Mouse (Mus musculus) midbrain, embryonic 11.5 days (tissue): ENCODE results near the gene Hsf2bp. TPM values are rescaled to one million over a fixed set of nuclear protein-coding genes. Genes with fewer than 3 reads are reported as not detected.

Experiments
- ATAC-seq: fragments of 200-750 bp; cut with Nextera tagmentation; 2 replicates; pipeline ENCODE4 v1.8.0; 2017; ENCODE audit warnings: moderate TSS enrichment, moderate library complexity; ENCODE audit not compliant: low FRiP score
- DNase-seq: peaks from one replicate; pipeline ENCODE4 v3.0.0; 2015; ENCODE audit warnings: low spot score; ENCODE audit errors: missing footprints
- H3K27ac ChIP-seq: fragments of 300-500 bp; sonication (generic); 2 replicates; pipeline ENCODE4 v1.5.1; 2014; ENCODE audit warnings: low read depth, low read length
- H3K27me3 ChIP-seq: fragments of 300-500 bp; sonication (generic); 2 replicates; pipeline ENCODE4 v1.6.1; 2014; ENCODE audit warnings: mild to moderate bottlenecking, low read length, moderate library complexity, mixed read lengths; ENCODE audit not compliant: control insufficient read depth, insufficient read depth
- H3K36me3 ChIP-seq: fragments of 300-500 bp; sonication (generic); 2 replicates; pipeline ENCODE4 v1.6.1; 2014; ENCODE audit warnings: mild to moderate bottlenecking, low read length, moderate library complexity, mixed read lengths; ENCODE audit not compliant: control insufficient read depth, insufficient read depth
- H3K4me1 ChIP-seq: fragments of 300-500 bp; sonication (generic); 2 replicates; pipeline ENCODE4 v1.6.1; 2014; ENCODE audit warnings: low read length; ENCODE audit not compliant: control insufficient read depth, insufficient read depth
- H3K4me2 ChIP-seq: fragments of 300-500 bp; sonication (generic); 2 replicates; pipeline ENCODE4 v1.6.1; 2014; ENCODE audit warnings: mild to moderate bottlenecking, moderate library complexity
- H3K4me3 ChIP-seq: fragments of 300-500 bp; sonication (generic); 2 replicates; pipeline ENCODE4 v1.5.1; 2014; ENCODE audit warnings: low read depth, low read length
- H3K9ac ChIP-seq: fragments of 300-500 bp; sonication (generic); 2 replicates; pipeline ENCODE4 v1.6.1; 2014; ENCODE audit warnings: low read length
- H3K9me3 ChIP-seq: fragments of 300-500 bp; sonication (generic); 2 replicates; pipeline ENCODE4 v1.6.1; 2016; ENCODE audit warnings: low read length; ENCODE audit not compliant: control insufficient read depth
- whole genome bisulfite sequencing: fragments of 180-500 bp; shearing (Covaris S2); extraction: QIAGEN DNeasy Blood & Tissue Kit; methylation state at CpG from one replicate; pipeline ENCODE4 v1.1.7; 2014; 5-methylcytosine and 5-hydroxymethylcytosine counted together
- polyA plus RNA-seq: library from polyadenylated mRNA; unstranded; fragments of >200 nt; fragmentation: Nextera tagmentation; extraction: Ambion mirVana; gene quantifications from 2 replicates; pipeline ENCODE4 v1.2.1, GENCODE M21; 2014

Hsf2bp gene
- polyA plus RNA-seq, 1 experiment from 2014 or later: 0.60 TPM

GRCm38 (mm10) chr17:32046541-32046940, 10.4 kb upstream of the Hsf2bp start:
- DNase-seq (no peak), ATAC-seq (no peak)
- H3K9me3 ChIP-seq: no peaks in the 10 kb centered on the region
- H3K27me3 ChIP-seq: no peaks in the 10 kb centered on the region
- peaks cover 3% of the 10 kb centered on the region; the same call in 1 of the 2 replicates for H3K36me3 ChIP-seq
- H3K27ac ChIP-seq: no peak overlapping the region
- no peaks in the 10 kb centered on the region for H3K4me1 ChIP-seq
- H3K9ac ChIP-seq: no peak overlapping the region
- H3K4me2 ChIP-seq: no peak overlapping the region
- H3K4me3 ChIP-seq: no peak overlapping the region
- 94% methylated on average over 5 of the region's 5 CpGs for WGBS

DNA sequence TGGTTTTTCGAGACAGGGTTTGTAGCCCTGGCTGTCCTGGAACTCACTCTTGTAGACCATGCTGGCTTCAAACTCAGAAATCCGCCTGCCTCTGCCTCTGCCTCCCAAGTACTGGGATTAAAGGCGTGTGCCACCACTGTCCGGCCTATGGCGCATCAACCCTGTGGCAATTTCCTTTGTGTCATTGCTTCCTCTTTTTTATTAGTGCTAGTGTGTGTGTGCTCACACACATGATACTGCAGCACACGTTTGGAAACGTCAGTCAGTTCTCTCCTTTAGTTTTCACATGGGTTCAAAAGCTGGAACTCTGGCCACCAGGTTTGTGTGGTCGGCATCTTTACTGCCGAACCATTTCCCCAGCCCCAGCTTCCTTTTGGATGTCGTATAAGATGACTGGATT, 4.1 kb upstream of the Hsf2bp start:
- H3K4me3 ChIP-seq: no peak overlapping the region
- no peak overlapping the region for H3K4me2 ChIP-seq
- H3K36me3 ChIP-seq: 0 out of 2 replicates have a peak, but pooled peaks cover 2% of the 10 kb centered on the region
- DNase-seq: peak; percentile 17
- H3K9me3 ChIP-seq: no peaks in the 10 kb centered on the region
- no peak overlapping the region for H3K27ac ChIP-seq
- H3K27me3 ChIP-seq: no peaks in the 10 kb centered on the region
- no peak for ATAC-seq
- H3K9ac ChIP-seq: no peak overlapping the region
- peaks cover 13% of the 10 kb centered on the region for H3K4me1 ChIP-seq
- 87% methylated on average over 10 of the region's 10 CpGs for WGBS

GRCm38 (mm10) chr17:32036509-32037438, 625 bp upstream of the Hsf2bp start:
- H3K9me3 ChIP-seq: no peaks in the 10 kb centered on the region
- no peaks in the 10 kb centered on the region for H3K27me3 ChIP-seq
- WGBS: under 1% methylated on average over 46 of the region's 46 CpGs
- H3K4me3 ChIP-seq: peak overlapping the region; percentile 90
- peak overlapping the region; percentile 89 for H3K9ac ChIP-seq
- H3K4me2 ChIP-seq: peak overlapping the region; percentile 92
- 0 out of 2 replicates have a peak, but pooled peaks cover 2% of the 10 kb centered on the region for H3K36me3 ChIP-seq
- H3K4me1 ChIP-seq: peaks cover 13% of the 10 kb centered on the region
- peak overlapping the region; percentile 48; the same call in 1 of the 2 replicates for H3K27ac ChIP-seq
- peak; percentile 70; the same call in 1 of the 2 replicates for ATAC-seq
- peak; percentile 89 for DNase-seq

- H3K9me3 ChIP-seq: no peaks in the 10 kb centered on the region
- ATAC-seq: no peak
- H3K4me1 ChIP-seq: peaks cover 13% of the 10 kb centered on the region
- H3K9ac ChIP-seq: no peak overlapping the region
- WGBS: 85% methylated on average over 23 of the region's 23 CpGs
- H3K4me3 ChIP-seq: no peak overlapping the region
- no peak overlapping the region for H3K4me2 ChIP-seq
- 0 out of 2 replicates have a peak, but pooled peaks cover 2% of the 10 kb centered on the region for H3K36me3 ChIP-seq
- no peak for DNase-seq
- no peak overlapping the region for H3K27ac ChIP-seq
- no peaks in the 10 kb centered on the region for H3K27me3 ChIP-seq
These were observed 1.8 kb downstream of the Hsf2bp start for GRCm38 (mm10) chr17:32034322-32034721.

GRCm38 (mm10) chr17:32031684-32032083, 4.5 kb downstream of the Hsf2bp start:
- H3K4me2 ChIP-seq: no peak overlapping the region
- 48% methylated on average over 7 of the region's 7 CpGs for WGBS
- no peaks in the 10 kb centered on the region for H3K36me3 ChIP-seq
- H3K9ac ChIP-seq: no peak overlapping the region
- DNase-seq (no peak), ATAC-seq (no peak)
- no peak overlapping the region for H3K4me3 ChIP-seq
- no peaks in the 10 kb centered on the region for H3K27me3 ChIP-seq
- peaks cover 5% of the 10 kb centered on the region for H3K4me1 ChIP-seq
- H3K27ac ChIP-seq: no peak overlapping the region
- H3K9me3 ChIP-seq: no peaks in the 10 kb centered on the region

DNA sequence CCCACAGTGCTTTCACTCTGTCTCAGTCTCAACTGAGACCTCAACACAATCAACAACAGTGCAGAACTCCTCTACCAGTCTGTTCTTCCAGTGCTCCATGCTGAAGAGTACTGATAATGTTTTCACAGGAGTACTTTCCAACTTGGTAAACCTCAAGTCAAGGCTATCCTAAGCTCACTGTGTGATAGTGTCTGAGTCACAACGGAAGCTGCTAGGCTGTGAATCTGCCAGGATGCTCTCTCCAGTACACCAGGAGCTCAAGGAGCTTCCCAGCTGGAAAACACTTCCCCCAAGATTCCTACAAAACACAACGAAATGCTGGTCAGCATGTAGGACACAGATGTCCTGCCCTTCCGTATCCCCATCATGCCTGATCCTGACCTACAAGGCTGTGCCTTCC, 7.8 kb downstream of the Hsf2bp start:
- no peaks in the 10 kb centered on the region for H3K27me3 ChIP-seq
- no peak for ATAC-seq
- no peak overlapping the region for H3K27ac ChIP-seq
- H3K9me3 ChIP-seq: no peaks in the 10 kb centered on the region
- H3K4me3 ChIP-seq: no peak overlapping the region
- no peak overlapping the region for H3K9ac ChIP-seq
- 84% methylated on average over 3 of the region's 3 CpGs for WGBS
- H3K36me3 ChIP-seq: no peaks in the 10 kb centered on the region
- no peaks in the 10 kb centered on the region for H3K4me1 ChIP-seq
- no peak overlapping the region for H3K4me2 ChIP-seq
- no peak for DNase-seq

DNA sequence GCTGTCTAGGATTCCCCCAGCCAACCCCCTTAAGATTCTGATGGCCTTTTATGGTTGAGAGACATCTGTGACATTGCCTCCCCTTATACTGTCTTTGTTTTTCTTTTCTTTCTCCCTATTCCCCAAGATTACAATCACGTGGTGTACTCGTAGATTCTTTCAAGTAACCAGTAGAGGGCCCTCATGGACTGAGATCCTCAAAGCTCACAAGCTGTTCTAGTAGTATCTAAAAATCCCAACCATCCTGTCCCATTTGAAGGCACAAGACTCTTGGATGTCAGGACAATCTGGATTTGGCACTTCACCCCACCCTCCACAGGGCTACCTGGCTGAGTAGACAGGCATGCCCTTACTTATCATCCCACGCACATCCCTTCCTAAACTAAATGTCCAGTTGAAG, 8.5 kb downstream of the Hsf2bp start:
- DNase-seq: peak; percentile 84

DNA sequence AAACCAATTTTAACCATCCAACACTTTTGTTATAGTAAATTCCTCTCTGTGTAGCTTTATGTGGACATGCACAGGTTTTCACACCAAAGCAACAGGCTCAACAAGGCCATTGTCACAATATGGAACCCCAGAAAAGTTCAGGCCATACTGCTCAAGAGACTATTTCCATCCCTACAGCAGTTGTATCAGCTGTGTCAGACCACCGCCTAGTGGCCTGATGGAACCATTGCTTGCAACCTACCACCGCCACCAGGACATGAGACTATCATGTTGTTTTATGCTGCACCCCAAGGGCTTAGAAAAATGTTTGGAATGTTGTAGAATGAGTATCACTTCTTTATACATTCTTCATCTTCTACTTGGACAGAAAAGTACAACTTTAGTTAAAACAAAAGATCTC, 10.8 kb downstream of the Hsf2bp start:
- Histone ChIP-seq H3K4me2 (no peak overlapping the region), H3K27ac (no peak overlapping the region), H3K9ac (no peak overlapping the region), H3K36me3 (no peaks in the 10 kb centered on the region), H3K4me3 (no peak overlapping the region), H3K27me3 (no peaks in the 10 kb centered on the region), H3K9me3 (no peaks in the 10 kb centered on the region), H3K4me1 (no peaks in the 10 kb centered on the region)
- peak; percentile 89 for DNase-seq
- ATAC-seq: 0 out of 2 replicates have a peak, but pooled peaks have one; percentile 48
- WGBS: 12% methylated on average over 2 of the region's 2 CpGs

More for the DNA sequence above, 8.5 kb downstream of the Hsf2bp start:
- Histone ChIP-seq H3K27ac (no peak overlapping the region), H3K4me2 (no peak overlapping the region), H3K4me1 (no peaks in the 10 kb centered on the region), H3K9me3 (no peaks in the 10 kb centered on the region), H3K4me3 (no peak overlapping the region), H3K9ac (no peak overlapping the region), H3K27me3 (no peaks in the 10 kb centered on the region), H3K36me3 (no peaks in the 10 kb centered on the region)
- ATAC-seq: peak; percentile 24; the same call in 1 of the 2 replicates
- 31% methylated on average over 3 of the region's 3 CpGs for WGBS

DNA sequence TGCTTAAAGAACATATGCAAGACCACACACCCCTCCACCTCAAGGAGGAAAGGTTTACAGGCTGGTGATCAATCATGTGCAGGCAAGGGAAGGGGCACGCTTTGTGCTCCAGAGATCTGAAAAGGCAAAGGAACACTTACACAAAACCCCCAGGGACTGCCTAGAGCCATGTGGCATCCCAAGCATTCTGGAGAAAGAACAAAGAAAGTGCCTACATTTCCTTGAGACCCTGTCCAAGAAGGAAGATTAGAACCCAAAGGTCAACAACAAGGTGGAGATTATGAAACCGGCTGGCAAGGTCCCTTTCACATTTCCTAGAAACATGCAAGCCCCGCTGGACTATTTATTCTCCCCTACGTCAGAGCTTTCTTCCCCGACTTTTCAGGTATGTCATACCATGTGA, 11.5 kb downstream of the Hsf2bp start:
- Histone ChIP-seq H3K27me3 (no peaks in the 10 kb centered on the region), H3K9ac (no peak overlapping the region)

More for the DNA sequence above, 11.5 kb downstream of the Hsf2bp start:
- no peaks in the 10 kb centered on the region for H3K36me3 ChIP-seq
- H3K4me1 ChIP-seq: no peaks in the 10 kb centered on the region
- H3K27ac ChIP-seq: no peak overlapping the region
- no peak overlapping the region for H3K4me2 ChIP-seq
- DNase-seq (no peak), ATAC-seq (no peak)
- 67% methylated on average over 5 of the region's 5 CpGs for WGBS
- H3K9me3 ChIP-seq: no peaks in the 10 kb centered on the region
- H3K4me3 ChIP-seq: no peak overlapping the region
